Mouse (Mus musculus) fibroblast of lung, adult 2 months (primary cell): ENCODE measurements around the gene Zfp143.
"Not testable (repeated sequence)": the region's sequence is repeated elsewhere in the genome, so short reads cannot be mapped to it uniquely, and the experiment has no call there.

ENCODE experiments used
- DNase-seq: peaks from one replicate; pipeline ENCODE4 v3.0.0-alpha.2; 2011; ENCODE audit warnings: low read depth

Zfp143 gene

GRCm38 (mm10) chr7:110096332-110096731 lies 35.3 kb downstream of the Zfp143 start:
- no peak for DNase-seq

GRCm38 (mm10) chr7:110097106-110097793 lies 36.2 kb downstream of the Zfp143 start:
- no peak for DNase-seq

GRCm38 (mm10) chr7:110100854-110101253 lies 39.8 kb downstream of the Zfp143 start:
- DNase-seq = no peak

- no peak for DNase-seq
Observed at GRCm38 (mm10) chr7:110101266-110101665, 40.2 kb downstream of the Zfp143 start.

GRCm38 (mm10) chr7:110105041-110105440 lies 44.0 kb downstream of the Zfp143 start:
- DNase-seq = no peak

- no peak for DNase-seq
Observed at GRCm38 (mm10) chr7:110106633-110107032, 45.6 kb downstream of the Zfp143 start.

GRCm38 (mm10) chr7:110108524-110108923 lies 47.5 kb downstream of the Zfp143 start:
- not testable (repeated sequence) for DNase-seq

- DNase-seq = peak; percentile 87
Observed at GRCm38 (mm10) chr7:110108967-110109610, 48.1 kb downstream of the Zfp143 start.

- no peak for DNase-seq
Observed at GRCm38 (mm10) chr7:110110061-110110656, 49.1 kb downstream of the Zfp143 start.

GRCm38 (mm10) chr7:110114699-110115098 lies 53.7 kb downstream of the Zfp143 start:
- peak; percentile 67 for DNase-seq

- no peak for DNase-seq
Observed at GRCm38 (mm10) chr7:110116731-110117291, 55.8 kb downstream of the Zfp143 start.

GRCm38 (mm10) chr7:110118448-110118847 lies 57.4 kb downstream of the Zfp143 start:
- no peak for DNase-seq

GRCm38 (mm10) chr7:110120157-110120784 lies 59.3 kb downstream of the Zfp143 start:
- DNase-seq = no peak

- DNase-seq = no peak
Observed at GRCm38 (mm10) chr7:110121162-110121515, 60.1 kb downstream of the Zfp143 start.

- DNase-seq = peak; percentile 95
Observed at GRCm38 (mm10) chr7:110121516-110122288, 60.7 kb downstream of the Zfp143 start, which contains the start of gene Wee1. Gene Wee1, plus strand, starts transcription at chr7:110122046.

GRCm38 (mm10) chr7:110122289-110122564 lies 61.2 kb downstream of the Zfp143 start:
- no peak for DNase-seq

- no peak for DNase-seq
Observed at GRCm38 (mm10) chr7:110122565-110123422, 61.8 kb downstream of the Zfp143 start.

GRCm38 (mm10) chr7:110123844-110124555 lies 63.0 kb downstream of the Zfp143 start:
- DNase-seq = no peak

GRCm38 (mm10) chr7:110128566-110128965 lies 67.5 kb downstream of the Zfp143 start:
- no peak for DNase-seq

- DNase-seq = not testable (repeated sequence)
Observed at GRCm38 (mm10) chr7:110132272-110132671, 71.3 kb downstream of the Zfp143 start.
